Mouse (Mus musculus) kidney, postnatal 10 days (tissue): ENCODE data around the gene Igsf11.

Experiments used
- DNase-seq: peaks from one replicate; pipeline ENCODE4 v3.0.0; 2021; ENCODE audit warnings: mixed read lengths

Igsf11 gene

GRCm38 (mm10) chr16:38985411-38985810 lies 92.9 kb downstream of the Igsf11 start:
- DNase-seq = peak; percentile 37

GRCm38 (mm10) chr16:38986410-38986809 lies 93.9 kb downstream of the Igsf11 start:
- DNase-seq = no peak

- DNase-seq = no peak
Observed at GRCm38 (mm10) chr16:38993711-38994110, 101.2 kb downstream of the Igsf11 start.

GRCm38 (mm10) chr16:38998496-38999258 lies 106.2 kb downstream of the Igsf11 start:
- DNase-seq = no peak

GRCm38 (mm10) chr16:38999298-38999697 lies 106.8 kb downstream of the Igsf11 start:
- DNase-seq = no peak

- no peak for DNase-seq
Observed at GRCm38 (mm10) chr16:39006978-39007377, 114.5 kb downstream of the Igsf11 start.

GRCm38 (mm10) chr16:39019449-39019848 lies 127.0 kb downstream of the Igsf11 start:
- DNase-seq = no peak

- no peak for DNase-seq
Observed at GRCm38 (mm10) chr16:39025989-39026736, 133.7 kb downstream of the Igsf11 start.

GRCm38 (mm10) chr16:39031350-39031749 lies 138.9 kb downstream of the Igsf11 start:
- no peak for DNase-seq

GRCm38 (mm10) chr16:39037257-39037656 lies 144.8 kb downstream of the Igsf11 start:
- no peak for DNase-seq

GRCm38 (mm10) chr16:39044381-39044780 lies 151.9 kb downstream of the Igsf11 start:
- DNase-seq = no peak

GRCm38 (mm10) chr16:39048889-39049288 lies 156.4 kb downstream of the Igsf11 start:
- DNase-seq = peak; percentile 68

- peak; percentile 85 for DNase-seq
Observed at GRCm38 (mm10) chr16:39052971-39053370, 160.5 kb downstream of the Igsf11 start.

- no peak for DNase-seq
Observed at GRCm38 (mm10) chr16:39053779-39054178, 161.3 kb downstream of the Igsf11 start.

- DNase-seq = peak; percentile 39
Observed at GRCm38 (mm10) chr16:39056061-39056460, 163.6 kb downstream of the Igsf11 start.

- DNase-seq = no peak
Observed at GRCm38 (mm10) chr16:39056961-39057360, 164.5 kb downstream of the Igsf11 start.

- DNase-seq = no peak
Observed at GRCm38 (mm10) chr16:39058869-39059268, 166.4 kb downstream of the Igsf11 start.

GRCm38 (mm10) chr16:39062596-39062995 lies 170.1 kb downstream of the Igsf11 start:
- peak; percentile 23 for DNase-seq

GRCm38 (mm10) chr16:39065576-39065975 lies 173.1 kb downstream of the Igsf11 start:
- no peak for DNase-seq

GRCm38 (mm10) chr16:39071431-39071830 lies 179.0 kb downstream of the Igsf11 start:
- DNase-seq = no peak
